Mouse (Mus musculus): ENCODE results near the gene Ctf2.

DNA sequence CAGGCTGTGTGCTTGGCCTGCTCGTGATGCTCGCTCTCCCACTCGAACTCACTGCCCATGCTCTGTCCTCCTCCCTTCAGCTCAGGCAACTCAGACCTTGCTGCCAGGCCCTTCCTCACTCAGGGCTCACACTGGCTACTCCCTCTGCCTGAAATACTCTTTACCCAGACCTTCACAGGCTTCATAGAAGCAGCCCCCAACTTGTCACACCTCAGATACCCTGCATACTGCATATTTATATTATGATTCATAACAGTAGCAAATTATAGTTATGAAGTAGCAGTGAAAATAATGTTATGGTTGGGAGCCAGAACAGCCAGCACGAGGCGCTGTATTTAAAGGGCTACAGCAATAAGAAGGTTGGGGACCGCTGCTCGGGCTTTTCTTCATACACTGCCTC, 43.0 kb downstream of the Ctf2 start:
- TF ChIP-seq CTCF (IDR thresholded peaks at IDR 0.05; ENCODE audit: low read depth, low read length) (no peak), POLR2A (IDR thresholded peaks at IDR 0.05; ENCODE audit: extremely low read depth, insufficient read depth, low read length) (no peak)
